In the genomic region with DNA sequence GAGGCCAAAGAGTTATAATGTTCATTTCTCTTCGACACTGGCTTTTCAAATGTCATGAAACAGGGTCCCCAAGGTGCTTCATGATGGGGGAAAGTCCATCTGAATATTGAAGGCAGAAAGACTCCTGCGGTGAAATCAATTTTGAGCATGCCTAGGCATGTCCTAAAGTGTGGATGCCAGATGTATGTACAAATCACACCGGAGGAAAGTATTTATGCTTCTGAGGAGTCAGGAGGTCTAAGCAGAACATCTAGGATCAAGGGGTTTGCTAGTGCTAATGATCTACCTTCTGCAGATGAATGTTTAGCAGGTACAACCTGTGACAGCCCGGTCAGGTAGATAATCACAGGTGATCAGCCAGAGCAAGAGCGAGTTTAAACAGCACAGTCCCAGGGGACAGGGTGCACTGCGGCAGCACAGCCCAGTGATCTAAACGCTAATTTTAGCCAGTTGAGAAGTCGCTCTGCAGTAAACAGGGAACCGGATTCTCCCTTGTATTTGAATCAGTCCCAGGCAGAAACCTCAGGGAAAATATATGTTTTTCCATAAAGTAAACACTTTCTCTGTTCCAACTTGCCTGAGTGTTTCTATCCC, we compare ENCODE assay signal across 17 mouse cellular contexts. TPM values are rescaled to one million over a fixed set of nuclear protein-coding genes. Genes with fewer than 3 reads are reported as not detected.
DNase-seq lines count a peak whose midpoint lies in the region; ATAC-seq and TF ChIP-seq lines count a peak whose summit lies in the region.
"Had no signal": no experiment of that assay in that cellular context is flagged by ENCODE, and none has a peak within 500 bp of the region (broad histone marks: within the 10 kb centered on the region; RNA-seq: fewer than 3 reads in every experiment).

No protein-coding gene starts in this region.

- peaks cover 16% of the 10 kb centered on the region; the same call in 1 of the 2 replicates for H3K4me1 ChIP-seq in lung, embryonic 15.5 days
- peaks cover 18 to 21% of the 10 kb centered on the region in 2 experiments for H3K4me1 ChIP-seq in MEL (ENCODE audit: control insufficient read depth in 1 of 2, insufficient read depth in 2 of 2, low read length in 2 of 2)
- no peaks in the 10 kb centered on the region for H3K4me1 ChIP-seq in hindbrain, embryonic 11.5 days (replicated peaks; ENCODE audit: control insufficient read depth, insufficient read depth, low read length)
- no peaks in the 10 kb centered on the region for H3K4me1 ChIP-seq in forebrain, embryonic 13.5 days
- H3K4me1 ChIP-seq: limb, embryonic 13.5 days had no signal

- H3K4me2 ChIP-seq in lung, embryonic 15.5 days: no peak overlapping the region
- H3K4me2 ChIP-seq in hindbrain, embryonic 11.5 days (replicated peaks; ENCODE audit: low read depth, low read length): no peak overlapping the region
- H3K4me2 ChIP-seq in forebrain, embryonic 13.5 days: no peak overlapping the region
- H3K4me2 ChIP-seq: heart, embryonic 15.5 days; hindbrain, embryonic 14.5 days; limb, embryonic 13.5 days had no signal

- TF ChIP-seq POLR2A in MEL (IDR thresholded peaks at IDR 0.05; ENCODE audit: control insufficient read depth in 1 of 2, insufficient read depth in 1 of 2, low read depth in 1 of 2, low read length in 2 of 2, poor library complexity in 1 of 2): no peak

- 49% methylated on average over 9 of the region's 9 CpGs for WGBS in lung, embryonic 15.5 days
- WGBS in hindbrain, embryonic 11.5 days: 74% methylated on average over 9 of the region's 9 CpGs
- WGBS in forebrain, embryonic 13.5 days: 86% methylated on average over 9 of the region's 9 CpGs

- no peak overlapping the region for H3K9ac ChIP-seq in lung, embryonic 15.5 days
- H3K9ac ChIP-seq in MEL (ENCODE audit: control insufficient read depth, low read depth, low read length, poor library complexity, severe bottlenecking): peak overlapping the region; percentile 64
- H3K9ac ChIP-seq in hindbrain, embryonic 11.5 days (ENCODE audit: low read depth, low read length): no peak overlapping the region
- H3K9ac ChIP-seq in forebrain, embryonic 13.5 days: no peak overlapping the region
- H3K9ac ChIP-seq: heart, embryonic 15.5 days; hindbrain, embryonic 14.5 days; limb, embryonic 13.5 days had no signal

- no peaks in the 10 kb centered on the region; the same call in 1 of the 2 replicates for H3K79me2 ChIP-seq in MEL (ENCODE audit: control insufficient read depth, insufficient read depth, low read length, poor library complexity)

- no peak for TF ChIP-seq RAD21 in MEL (IDR thresholded peaks at IDR 0.05; ENCODE audit: low read depth, low read length)

- no peaks in the 10 kb centered on the region for H3K27me3 ChIP-seq in lung, embryonic 15.5 days
- no peaks in the 10 kb centered on the region for H3K27me3 ChIP-seq in MEL (ENCODE audit: control insufficient read depth in 1 of 2, insufficient read depth in 2 of 2, low read length in 2 of 2)
- no peaks in the 10 kb centered on the region for H3K27me3 ChIP-seq in splenic B cell, adult 2 months (ENCODE audit: control insufficient read depth, insufficient read depth, low read length, poor library complexity, severe bottlenecking)
- H3K27me3 ChIP-seq in hindbrain, embryonic 11.5 days (ENCODE audit: control insufficient read depth, insufficient read depth, low read length): no peaks in the 10 kb centered on the region
- no peaks in the 10 kb centered on the region for H3K27me3 ChIP-seq in forebrain, embryonic 13.5 days
- H3K27me3 ChIP-seq: heart, embryonic 15.5 days; limb, embryonic 13.5 days had no signal

- peak; percentile 44; the same call in 1 of the 2 replicates for ATAC-seq in lung, embryonic 15.5 days (ENCODE audit: borderline replicate concordance, extremely low read depth, low FRiP score, low TSS enrichment)
- no peak for ATAC-seq in hindbrain, embryonic 11.5 days (ENCODE audit: low FRiP score)
- no peak for ATAC-seq in forebrain, embryonic 13.5 days
- ATAC-seq: forebrain, embryonic 16.5 days; midbrain, embryonic 16.5 days had no signal

- no peaks in the 10 kb centered on the region for H3K36me3 ChIP-seq in lung, embryonic 15.5 days
- H3K36me3 ChIP-seq in MEL (ENCODE audit: control insufficient read depth in 1 of 2, insufficient read depth in 2 of 2, low read length in 2 of 2): peaks cover 0 to 23% of the 10 kb centered on the region in 2 experiments; a peak in 2 of 4 replicates
- no peaks in the 10 kb centered on the region for H3K36me3 ChIP-seq in splenic B cell, adult 2 months (ENCODE audit: control insufficient read depth, insufficient read depth, low read length, poor library complexity, severe bottlenecking)
- H3K36me3 ChIP-seq in hindbrain, embryonic 11.5 days (ENCODE audit: control insufficient read depth, insufficient read depth, low read length): no peaks in the 10 kb centered on the region
- H3K36me3 ChIP-seq in forebrain, embryonic 13.5 days (ENCODE audit: poor library complexity, severe bottlenecking): no peaks in the 10 kb centered on the region
- H3K36me3 ChIP-seq: heart, embryonic 15.5 days; limb, embryonic 13.5 days had no signal

- H3K4me3 ChIP-seq in lung, embryonic 15.5 days: no peak overlapping the region
- peak overlapping the region; percentile 8 to 10; a peak in 2 of 4 replicates for H3K4me3 ChIP-seq in MEL (ENCODE audit: control insufficient read depth in 1 of 2, insufficient read depth in 1 of 2, low read depth in 2 of 2, low read length in 2 of 2)
- H3K4me3 ChIP-seq in hindbrain, embryonic 11.5 days (ENCODE audit: low read depth, low read length): no peak overlapping the region
- no peak overlapping the region for H3K4me3 ChIP-seq in forebrain, embryonic 13.5 days
- H3K4me3 ChIP-seq: heart, embryonic 15.5 days; limb, embryonic 13.5 days had no signal

- TF ChIP-seq CTCF in MEL (IDR thresholded peaks at IDR 0.05 in 2 of 3, conservative IDR thresholded peaks at IDR 0.05 in 1 of 3; ENCODE audit: control insufficient read depth in 1 of 3, insufficient read depth in 1 of 3, low read depth in 2 of 3, low read length in 3 of 3, poor library complexity in 1 of 3, severe bottlenecking in 1 of 3): no peak

- DNase-seq in lung, postnatal 36 days: no peak
- DNase-seq in MEL (ENCODE audit: low read depth, low spot score) (peak; percentile 28), liver (peak; percentile 22)
- peak; percentile 72 for DNase-seq in splenic B cell, adult 2 months (ENCODE audit: low read depth, low spot score)
- no peak for DNase-seq in hindbrain, embryonic 11.5 days (ENCODE audit: low spot score)
- DNase-seq: cerebellum, adult 11-12 months; gastrocnemius, postnatal 14 days; kidney, postnatal 10 days; right cerebral cortex, postnatal 14 days had no signal

- no peaks in the 10 kb centered on the region for H3K9me3 ChIP-seq in lung, embryonic 15.5 days
- no peaks in the 10 kb centered on the region for H3K9me3 ChIP-seq in MEL (replicated peaks; ENCODE audit: insufficient read depth, low read length)
- no peaks in the 10 kb centered on the region for H3K9me3 ChIP-seq in hindbrain, embryonic 11.5 days (ENCODE audit: control insufficient read depth, low read length)
- H3K9me3 ChIP-seq in forebrain, embryonic 13.5 days (replicated peaks): no peaks in the 10 kb centered on the region
- H3K9me3 ChIP-seq: heart, embryonic 15.5 days; limb, embryonic 13.5 days had no signal

- H3K27ac ChIP-seq in lung, embryonic 15.5 days: peak overlapping the region; percentile 41
- H3K27ac ChIP-seq in MEL (ENCODE audit: control insufficient read depth, low read depth, low read length): peak overlapping the region; percentile 100
- H3K27ac ChIP-seq in hindbrain, embryonic 11.5 days (ENCODE audit: low read depth, low read length): no peak overlapping the region
- no peak overlapping the region for H3K27ac ChIP-seq in forebrain, embryonic 13.5 days
- H3K27ac ChIP-seq: hindbrain, embryonic 14.5 days; limb, embryonic 13.5 days; macrophage had no signal

- no peak for TF ChIP-seq EP300 in MEL (IDR thresholded peaks at IDR 0.05; ENCODE audit: low read depth in 1 of 2, low read length in 2 of 2)

TF ChIP-seq in MEL, 35 proteins besides CTCF, POLR2A, EP300 and RAD21:
- TF ChIP-seq E2F4 (IDR thresholded peaks at IDR 0.05; ENCODE audit: borderline replicate concordance, low read depth, low read length) (no peak), SMC3 (IDR thresholded peaks at IDR 0.05; ENCODE audit: low read depth, low read length) (peak; percentile 1; the same call in 1 of the 2 replicates), ZC3H11A (IDR thresholded peaks at IDR 0.05; ENCODE audit: low read depth, low read length) (no peak)

RNA-seq across cellular contexts. Expression of a gene that starts 9.7 kb away (rescaled TPM):
- 392 and 393 TPM in 2 replicates for polyA plus RNA-seq in lung, embryonic 15.5 days (2015; fragmentation: Nextera tagmentation; extraction: Ambion mirVana)
- total RNA-seq in MEL (2012; rRNA removed): 235 and 397 TPM in 2 replicates
- polyA plus RNA-seq in MEL (2012; ENCODE audit: insufficient read depth in 1 of 2, insufficient read length in 2 of 2, low read depth in 1 of 2, low replicate concordance in 2 of 2, missing spikeins in 1 of 2): 100 to 1,000 TPM; 109 to 369 TPM
- 105 and 108 TPM in 2 replicates for polyA plus RNA-seq in hindbrain, embryonic 11.5 days (2014; fragmentation: Nextera tagmentation; extraction: Ambion mirVana)
- polyA plus RNA-seq in forebrain, embryonic 13.5 days (2015; fragmentation: Nextera tagmentation; extraction: Ambion mirVana): 24.2 and 27.6 TPM in 2 replicates

RNA-seq across cellular contexts. Expression of a gene that starts 13.1 kb away (rescaled TPM):
- 2.1 and 3.3 TPM in 2 replicates for polyA plus RNA-seq in lung, embryonic 15.5 days (2015; fragmentation: Nextera tagmentation; extraction: Ambion mirVana)
- 1.7 and 1.8 TPM in 2 replicates for total RNA-seq in MEL (2012; rRNA removed)
- polyA plus RNA-seq in MEL (2012; ENCODE audit: insufficient read depth in 1 of 2, insufficient read length in 2 of 2, low read depth in 1 of 2, low replicate concordance in 2 of 2, missing spikeins in 1 of 2): 1 to 10 TPM in 1 of 2 experiments, not detected in 1; 4.9 TPM
- polyA plus RNA-seq in hindbrain, embryonic 11.5 days (2014; fragmentation: Nextera tagmentation; extraction: Ambion mirVana): 5.1 and 5.2 TPM in 2 replicates
- 1.6 and 1.8 TPM in 2 replicates for polyA plus RNA-seq in forebrain, embryonic 13.5 days (2015; fragmentation: Nextera tagmentation; extraction: Ambion mirVana)
- polyA plus RNA-seq: macrophage had no signal

Comparison
In these comparisons a context has a peak if more than half of its experiments do, and no peak if none do; other contexts are left out.
1. H3K27ac ChIP-seq: peak in lung, embryonic 15.5 days (single experiment) and MEL (single experiment); none in hindbrain, embryonic 11.5 days (single experiment) and forebrain, embryonic 13.5 days (single experiment).
2. H3K4me3 ChIP-seq: peak in MEL (2 of 2); none in lung, embryonic 15.5 days (single experiment), hindbrain, embryonic 11.5 days (single experiment) and forebrain, embryonic 13.5 days (single experiment).
3. DNase-seq: peak in MEL (single experiment), liver (single experiment) and splenic B cell, adult 2 months (single experiment); none in lung, postnatal 36 days (single experiment) and hindbrain, embryonic 11.5 days (single experiment).